Mouse (Mus musculus) brain, adult 2 months (tissue): ENCODE measurements around the gene Ick.

ENCODE experiments used
- DNase-seq: peaks from one replicate; pipeline ENCODE4 v3.0.0; 2011; ENCODE audit warnings: low read depth, low spot score

The Ick gene

DNA sequence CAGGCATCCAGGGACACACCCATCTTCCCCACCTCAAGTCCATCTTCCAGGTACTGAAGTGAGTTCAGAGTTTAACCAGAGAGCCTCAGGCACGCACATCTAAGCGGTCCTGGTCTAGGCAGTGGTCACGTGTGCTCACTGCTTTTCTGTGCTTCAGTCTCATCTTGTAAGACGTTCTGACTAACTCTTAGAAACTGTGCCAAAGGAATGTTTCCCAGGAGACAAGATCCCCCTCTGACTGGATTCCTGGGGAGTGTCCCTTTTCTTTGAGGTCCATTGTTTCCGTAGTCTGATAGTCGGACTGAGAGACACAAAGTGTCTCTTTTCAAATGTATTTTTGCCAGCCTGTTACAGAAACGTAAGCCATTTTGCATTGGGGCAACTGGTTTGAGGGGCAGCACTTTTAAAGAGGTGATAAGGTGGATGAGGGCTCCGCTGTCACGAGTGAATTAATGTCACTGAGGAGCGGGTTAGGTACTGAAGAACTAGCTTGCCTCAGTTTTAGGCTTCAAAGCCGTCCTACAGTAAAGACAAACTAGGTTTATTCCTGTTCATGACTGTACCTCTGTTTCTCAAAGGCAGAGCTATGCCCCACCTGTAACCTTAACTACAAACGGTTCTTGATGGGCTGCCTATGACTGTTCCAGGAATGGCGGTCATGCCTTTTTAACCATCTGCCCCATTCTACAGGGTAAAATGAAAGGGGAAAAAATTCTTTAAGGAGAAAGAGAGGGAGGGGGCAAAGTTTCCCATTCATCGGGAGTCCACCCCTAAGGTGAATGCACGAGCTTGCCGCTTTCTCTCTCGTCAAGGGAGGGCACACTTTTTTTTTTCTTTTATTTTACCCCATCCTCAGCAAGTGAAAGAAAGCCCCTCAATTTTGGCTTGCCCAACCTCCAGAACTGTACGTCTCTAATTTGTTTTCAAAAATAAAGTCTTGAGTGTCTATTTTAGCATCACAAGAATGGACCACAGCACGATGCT lies 82.0 kb downstream of the Ick start:
- DNase-seq: peak; percentile 53

DNA sequence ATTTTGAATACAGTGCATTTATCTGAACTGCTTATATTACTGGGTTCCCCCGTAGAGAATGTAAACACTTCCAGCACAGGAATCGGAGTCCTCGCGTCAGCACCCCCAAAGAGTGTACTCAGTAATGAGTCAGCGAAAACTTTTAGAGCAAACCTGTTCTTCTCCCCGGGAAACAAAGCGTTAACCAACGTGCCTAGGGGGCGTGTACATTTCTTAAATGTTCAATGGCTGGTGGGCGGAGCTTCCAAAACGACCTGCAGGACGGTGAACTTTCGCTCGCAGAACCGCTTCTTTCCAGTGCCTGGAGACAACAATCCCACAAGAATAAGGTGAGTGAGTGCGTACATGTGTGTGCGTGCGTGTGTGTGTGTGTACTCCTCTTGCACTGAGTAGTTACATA lies 82.7 kb downstream of the Ick start:
- peak; percentile 74 for DNase-seq

DNA sequence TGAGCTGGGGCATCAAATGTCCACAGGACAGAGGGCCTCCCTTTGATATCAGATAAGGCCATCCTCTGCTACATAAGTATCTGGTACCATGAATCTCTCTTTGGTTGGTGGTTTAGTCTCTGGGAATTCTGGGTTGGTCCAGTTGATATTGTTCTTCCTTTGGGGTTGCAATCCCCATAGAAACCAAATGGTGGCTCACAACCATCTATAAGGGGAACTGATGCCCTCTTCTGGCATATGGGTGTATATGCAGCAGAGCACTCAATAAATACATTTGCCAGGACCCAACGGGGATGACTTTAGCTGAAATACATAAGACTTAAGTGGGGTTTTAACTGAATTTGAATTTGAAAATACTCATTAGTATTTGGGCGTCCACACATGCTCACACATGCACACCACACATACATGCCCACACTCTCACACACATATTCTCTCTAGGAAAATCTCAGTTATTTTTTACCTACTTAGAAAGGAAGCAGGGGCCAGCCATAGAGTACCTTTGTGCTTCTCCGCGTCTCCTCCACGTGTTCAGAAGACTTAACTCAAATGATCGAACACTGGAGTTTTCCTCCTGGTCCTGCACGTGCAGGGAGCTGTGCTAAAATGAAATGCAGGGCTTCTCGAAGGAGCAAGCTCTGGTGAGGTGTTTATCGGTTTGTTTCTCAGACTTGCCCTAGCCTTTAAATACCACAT lies 85.1 kb downstream of the Ick start:
- DNase-seq: peak; percentile 90

DNA sequence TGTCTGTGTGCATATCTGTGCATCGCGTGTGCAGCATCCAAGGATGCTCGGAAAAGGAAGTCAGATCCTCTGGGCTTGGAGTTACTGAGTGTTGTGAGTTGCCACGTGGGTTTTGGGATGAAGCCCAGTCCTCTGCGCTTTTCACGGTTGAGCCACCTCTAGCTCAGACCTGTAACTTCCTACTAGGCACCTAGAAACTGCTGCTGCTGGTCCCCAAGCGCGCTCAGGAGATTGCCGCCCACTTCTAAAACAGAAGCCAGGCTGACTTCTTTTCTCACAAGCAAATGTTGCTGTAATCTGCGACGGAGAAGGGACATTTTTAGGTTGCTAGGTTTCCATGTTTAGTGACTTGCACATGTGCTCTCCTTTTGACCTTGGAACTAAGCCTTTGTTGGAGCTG lies 86.0 kb downstream of the Ick start:
- peak; percentile 62 for DNase-seq

DNA sequence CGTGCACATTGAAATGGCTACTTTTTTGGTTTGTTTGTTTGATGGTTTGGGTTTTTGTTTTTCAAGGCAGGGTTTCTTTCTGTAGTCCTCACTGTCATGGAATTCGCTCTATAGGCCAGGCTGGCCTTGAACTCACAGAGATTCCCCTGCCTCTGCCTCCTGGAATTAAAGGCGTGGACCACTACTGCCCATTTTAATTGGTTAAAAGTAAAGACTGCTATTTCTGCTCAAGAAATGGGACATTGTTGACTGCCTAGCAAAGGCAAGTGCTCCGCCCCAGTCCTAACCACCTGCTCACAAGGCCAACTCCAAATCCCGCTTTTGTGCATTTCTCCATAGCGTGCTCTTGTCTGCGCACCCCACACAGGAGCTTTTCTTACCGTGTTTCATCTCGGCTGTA lies 88.8 kb downstream of the Ick start:
- DNase-seq: no peak

DNA sequence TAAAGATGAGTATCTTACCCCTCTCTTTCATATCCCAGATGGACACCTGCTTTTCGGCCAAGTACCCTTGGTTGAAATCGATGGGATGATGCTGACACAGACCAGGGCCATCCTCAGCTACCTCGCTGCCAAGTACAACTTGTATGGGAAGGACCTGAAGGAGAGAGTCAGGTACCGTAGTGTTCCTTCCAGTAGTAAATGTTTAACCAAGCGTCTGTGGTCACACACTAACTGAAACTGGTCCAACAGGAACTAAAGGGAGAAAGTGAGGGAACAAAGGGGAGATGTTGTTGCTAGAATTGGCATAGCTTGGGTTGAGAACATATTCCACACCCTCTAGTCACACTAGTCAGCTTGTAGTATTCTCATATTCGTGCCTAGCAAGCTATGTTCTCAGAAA lies 95.2 kb downstream of the Ick start:
- DNase-seq: no peak

DNA sequence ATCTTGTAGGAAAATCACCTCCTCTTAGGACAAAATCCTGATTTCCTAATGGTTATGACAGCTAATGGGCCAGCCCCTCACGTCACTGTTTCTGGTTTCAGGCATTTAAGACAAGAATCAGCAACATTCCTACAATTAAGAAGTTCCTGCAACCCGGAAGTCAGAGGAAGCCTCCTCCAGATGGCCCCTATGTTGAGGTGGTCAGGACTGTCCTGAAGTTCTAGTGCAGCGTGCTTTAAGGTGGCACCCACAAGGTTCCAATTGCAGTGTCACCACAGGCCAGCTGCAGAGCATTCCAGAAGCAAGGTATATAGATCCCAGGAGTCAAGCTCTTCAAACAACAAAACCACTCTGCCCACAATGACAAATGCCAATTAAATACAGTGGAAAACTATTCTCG lies 100.0 kb downstream of the Ick start:
- DNase-seq: no peak

DNA sequence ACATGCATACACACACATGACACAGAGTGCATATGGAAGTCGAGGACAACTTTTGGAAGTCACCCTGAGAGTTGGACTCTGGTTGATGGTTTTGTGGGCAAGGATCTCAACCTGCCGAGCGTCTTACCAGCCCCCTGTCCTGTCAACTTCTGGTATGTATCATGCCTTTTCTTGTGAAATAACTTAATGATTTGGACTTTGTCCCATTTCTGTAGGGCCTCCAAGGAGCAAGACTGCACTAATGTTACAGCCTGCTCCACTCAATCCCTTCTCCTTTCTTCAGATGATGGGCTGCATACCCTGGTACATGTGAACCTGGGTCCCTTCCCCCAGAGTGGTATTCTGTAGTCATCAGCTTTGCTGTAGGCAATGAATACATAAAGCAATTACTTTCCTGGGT lies 101.1 kb downstream of the Ick start:
- DNase-seq: no peak

DNA sequence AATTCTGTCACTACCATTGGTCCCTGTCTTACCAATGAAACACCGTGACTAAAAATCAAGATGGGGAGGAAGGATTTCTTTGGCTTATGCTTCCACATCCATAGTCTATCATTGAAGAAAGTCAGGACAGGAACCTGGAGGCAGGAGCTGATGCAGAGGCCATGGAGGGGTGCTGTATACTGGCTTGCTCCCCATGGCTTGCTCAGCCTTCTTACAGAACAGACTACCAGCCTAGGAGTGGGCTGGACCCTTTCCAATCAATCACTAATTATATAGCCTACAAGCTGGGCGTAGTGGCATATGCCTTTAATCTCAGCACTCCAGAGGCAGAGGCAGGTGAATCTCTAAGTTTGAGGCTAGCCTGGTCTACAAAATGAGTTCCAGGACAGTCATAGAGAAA lies 101.8 kb downstream of the Ick start:
- no peak for DNase-seq

DNA sequence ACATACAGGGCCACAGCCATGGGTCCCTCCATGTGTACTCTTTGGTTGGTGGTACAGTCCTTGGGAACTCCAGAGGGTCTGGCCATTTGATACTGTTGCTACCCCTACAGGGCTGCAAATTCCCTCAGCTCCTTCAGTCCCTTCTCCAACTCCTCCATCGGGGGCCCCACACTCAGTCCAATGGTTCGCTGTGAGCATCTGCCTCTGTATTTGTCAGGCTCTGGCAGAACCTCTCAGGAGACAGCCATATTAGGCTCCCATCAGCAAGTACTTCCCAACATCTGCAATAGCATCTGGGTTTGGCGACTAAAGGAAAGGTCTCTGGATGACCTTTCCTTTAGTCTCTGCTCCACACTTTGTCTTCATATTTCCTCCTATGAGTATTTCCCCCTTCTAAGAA lies 102.5 kb downstream of the Ick start:
- no peak for DNase-seq

DNA sequence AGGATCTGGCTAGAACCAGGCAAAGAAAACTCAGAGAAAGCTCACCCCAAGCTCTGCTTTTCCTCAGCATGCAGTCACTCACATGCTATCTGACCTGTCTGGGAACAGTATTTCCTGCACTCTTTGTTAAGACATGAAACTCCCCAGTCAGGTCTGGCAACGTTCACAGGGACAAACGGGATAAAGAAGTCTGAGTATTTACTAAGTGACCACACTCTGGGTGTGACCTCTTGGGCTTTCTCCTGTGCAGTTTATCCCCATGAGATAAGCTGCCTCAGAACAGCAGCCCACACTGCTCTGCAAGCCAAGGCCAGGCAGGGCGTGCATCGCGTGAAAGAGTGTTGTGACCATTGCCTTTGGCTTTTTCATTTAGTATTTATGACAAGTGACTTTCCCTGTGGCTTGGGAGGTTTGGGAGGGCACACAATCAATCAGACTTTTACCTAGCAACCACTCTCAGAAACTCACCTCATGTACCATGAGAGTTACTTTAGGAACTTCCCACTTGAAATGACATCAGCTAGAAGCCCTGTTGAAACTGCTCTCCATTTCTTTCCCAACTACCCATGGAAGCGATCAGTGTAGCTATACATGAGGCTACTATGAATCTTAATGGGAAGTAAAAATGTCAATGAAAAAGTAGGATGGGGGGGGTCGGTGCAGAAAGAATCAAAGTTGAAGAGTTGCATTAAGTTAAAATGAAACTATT lies 103.5 kb downstream of the Ick start:
- DNase-seq: no peak

DNA sequence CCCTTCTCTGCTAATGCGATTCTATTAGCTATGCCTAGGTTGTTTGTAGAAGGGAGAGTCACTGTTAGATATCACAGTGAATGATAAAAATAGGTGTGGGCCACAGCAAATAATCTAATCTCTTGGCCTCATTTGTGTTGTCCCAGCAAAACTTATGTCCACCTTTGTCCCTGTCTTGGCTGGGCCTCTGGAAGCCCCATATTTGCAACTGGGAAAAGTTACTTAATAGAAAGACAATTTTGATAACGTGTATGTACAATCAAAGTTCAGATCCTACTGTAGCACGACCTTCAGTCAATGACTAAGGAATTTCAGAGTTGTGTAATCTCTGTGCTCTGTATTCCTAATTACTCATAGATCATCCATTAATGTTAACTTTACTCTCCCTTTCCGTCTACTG lies 108.1 kb downstream of the Ick start:
- DNase-seq: no peak
